Mouse (Mus musculus): ENCODE data around the gene Orc3.

DNA sequence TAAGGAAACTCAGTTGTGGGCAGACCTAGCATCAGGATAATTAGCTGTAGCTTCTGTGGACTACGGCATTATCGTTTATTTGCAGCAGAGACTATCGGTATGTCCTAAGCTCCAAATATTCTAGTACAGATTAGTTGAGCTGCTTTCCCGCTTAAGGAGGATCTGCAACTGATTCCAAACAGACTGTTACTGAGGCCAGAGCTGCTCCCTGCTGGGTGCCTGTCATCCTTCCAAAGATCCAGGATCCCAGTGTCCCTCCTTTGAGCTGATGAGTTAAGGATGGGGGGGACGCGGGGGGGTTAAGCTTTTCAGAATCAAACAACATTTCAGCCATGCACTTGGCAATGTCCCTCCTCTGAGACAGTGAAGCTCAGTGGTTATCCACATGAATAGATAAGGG, 84.8 kb downstream of the Orc3 start:
- TF ChIP-seq CTCF (IDR thresholded peaks at IDR 0.05; ENCODE audit: borderline replicate concordance, insufficient read depth, low read length): no peak
- TF ChIP-seq POLR2A (IDR thresholded peaks at IDR 0.05; ENCODE audit: low read depth, low read length): no peak

All from embryonic fibroblast, embryonic 13.5 days (primary cell).